ENCODE assay signal across 19 mouse cellular contexts in genomic region chr6:59031539-59031938, GRCm38 (mm10). TPM values are rescaled to one million over a fixed set of nuclear protein-coding genes. Genes with fewer than 3 reads are reported as not detected.
"Had no signal": no experiment of that assay in that cellular context is flagged by ENCODE, and none has a peak within 500 bp of the region (broad histone marks: within the 10 kb centered on the region; RNA-seq: fewer than 3 reads in every experiment).

No protein-coding gene starts in this region.

- H3K9ac ChIP-seq: intestine, embryonic 15.5 days; kidney, embryonic 15.5 days; liver, embryonic 15.5 days; stomach, embryonic 15.5 days had no signal

- H3K4me3 ChIP-seq: intestine, embryonic 15.5 days; kidney, embryonic 15.5 days; left cerebral cortex, adult 2 months; liver, embryonic 15.5 days; stomach, embryonic 15.5 days had no signal

- H3K4me1 ChIP-seq: intestine, embryonic 15.5 days; kidney, embryonic 15.5 days; liver, embryonic 15.5 days; stomach, embryonic 15.5 days had no signal

- H3K27ac ChIP-seq: intestine, embryonic 15.5 days; kidney, embryonic 15.5 days; left cerebral cortex, adult 2 months; liver, embryonic 15.5 days; stomach, embryonic 15.5 days had no signal

- H3K36me3 ChIP-seq: intestine, embryonic 15.5 days; kidney, embryonic 15.5 days; liver, embryonic 15.5 days; stomach, embryonic 15.5 days had no signal

- H3K27me3 ChIP-seq: intestine, embryonic 15.5 days; kidney, embryonic 15.5 days; liver, embryonic 15.5 days; stomach, embryonic 15.5 days had no signal

- ATAC-seq: intestine, embryonic 15.5 days had no signal

- H3K4me2 ChIP-seq: intestine, embryonic 15.5 days; kidney, embryonic 15.5 days; liver, embryonic 11.5 days; liver, embryonic 15.5 days; midbrain, embryonic 11.5 days; stomach, embryonic 15.5 days had no signal

- H3K9me3 ChIP-seq: intestine, embryonic 15.5 days; kidney, embryonic 15.5 days; liver, embryonic 15.5 days; stomach, embryonic 15.5 days had no signal

- DNase-seq: kidney, adult 11 months; kidney, adult 8-10 months; kidney, postnatal 10 days; kidney, postnatal 36 days; layer of hippocampus, postnatal 36 days; midbrain, embryonic 14.5 days; right cerebral cortex, adult 18-20 months; right cerebral cortex, postnatal 14 days; right cerebral cortex, postnatal 4 days; thymus, adult 18-20 months; thymus, postnatal 36 days had no signal

RNA-seq across cellular contexts. Expression of gene Fam13a, which starts 7.2 kb away (rescaled TPM):
- total RNA-seq: megakaryocyte-erythroid progenitor cell, adult 5-6 weeks had no signal
